Comparison of ENCODE assay signal across 7 mouse cellular contexts in the genomic region with DNA sequence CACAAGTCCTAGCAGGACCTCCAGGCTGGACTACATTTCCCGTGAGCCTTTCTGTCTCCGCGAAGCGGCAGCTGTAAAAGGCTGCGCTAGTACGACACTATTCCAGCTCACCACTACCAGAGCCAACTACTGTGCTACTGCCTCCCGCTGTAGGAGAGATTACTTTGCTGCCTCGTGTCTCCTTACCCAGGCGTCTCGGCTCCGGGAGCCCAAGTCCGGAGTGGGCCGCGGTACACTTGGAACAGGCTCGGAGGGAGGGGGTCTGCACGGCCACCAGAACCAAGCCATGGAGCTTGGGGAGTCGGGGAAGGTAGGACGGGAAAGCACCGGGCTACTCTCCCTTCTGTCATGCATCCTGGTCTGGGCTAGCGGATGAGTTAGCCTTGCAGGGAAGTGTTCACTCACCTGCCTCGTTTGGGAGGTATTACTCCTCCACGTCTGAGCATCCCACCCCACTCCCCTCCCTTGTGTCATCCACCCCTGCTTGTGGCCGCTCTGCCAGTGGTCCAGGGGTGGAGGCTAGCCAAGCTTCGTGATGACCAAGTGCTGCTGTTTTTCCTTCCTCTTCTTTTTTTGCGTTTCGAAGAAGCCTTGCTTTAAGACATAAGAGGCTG. TPM values are rescaled to one million over a fixed set of nuclear protein-coding genes. Genes with fewer than 3 reads are reported as not detected.
A peak's percentile ranks its signal among the peaks of the same experiment; 100 is the strongest.
DNase-seq lines count a peak whose midpoint lies in the region; ATAC-seq lines count a peak whose summit lies in the region.

No protein-coding gene starts in this region.

- H3K9me3 ChIP-seq in intestine, embryonic 16.5 days (ENCODE audit: control insufficient read depth, low read length), result no peaks in the 10 kb centered on the region

- H3K27me3 ChIP-seq in intestine, embryonic 16.5 days (replicated peaks; ENCODE audit: control insufficient read depth, insufficient read depth, low read length), result no peaks in the 10 kb centered on the region

- peak overlapping the region; percentile 66 for H3K4me2 ChIP-seq in intestine, embryonic 16.5 days (ENCODE audit: low read depth, low read length)

- peak overlapping the region; percentile 77 for H3K9ac ChIP-seq in intestine, embryonic 16.5 days (ENCODE audit: low read depth, low read length)

- H3K4me3 ChIP-seq in intestine, embryonic 16.5 days (ENCODE audit: low read length), result peak overlapping the region; percentile 73

- intact Hi-C loops in left cerebral cortex, postnatal 25 days (cut with DNase I), result loop anchor here (2.0 to 10.0 kb wide), 2 partner anchors 60 to 330 kb away; partner anchors contain the start of gene Zfp467

- peak; percentile 87 for DNase-seq in adrenal gland, postnatal 10 days
- DNase-seq in embryo, embryonic 9.5 days (ENCODE audit: extremely low spot score), result peak; percentile 78
- DNase-seq in gonadal fat pad, adult 2 months (ENCODE audit: low read depth), result peak; percentile 40
- peak; percentile 80 to 90 for DNase-seq in left cerebral cortex, postnatal 25 days (ENCODE audit: low spot score in 2 of 2)
- DNase-seq in mesoderm, embryonic 11.5 days (ENCODE audit: low read depth, low spot score), result peak; percentile 78
- DNase-seq in right cerebral cortex, postnatal 36 days (ENCODE audit: low spot score in 2 of 2), result peak; percentile 67 to 81

- under 1% methylated on average over 25 of the region's 26 CpGs for WGBS in intestine, embryonic 16.5 days

- ATAC-seq in intestine, embryonic 16.5 days, result peak; percentile 97

- peaks cover 3% of the 10 kb centered on the region; the same call in 1 of the 2 replicates for H3K4me1 ChIP-seq in intestine, embryonic 16.5 days (ENCODE audit: control insufficient read depth, insufficient read depth, low read length)

- H3K27ac ChIP-seq in intestine, embryonic 16.5 days (ENCODE audit: low read length), result peak overlapping the region; percentile 68

- H3K36me3 ChIP-seq in intestine, embryonic 16.5 days (ENCODE audit: control insufficient read depth, insufficient read depth, low read length), result no peaks in the 10 kb centered on the region

RNA-seq across cellular contexts. Expression of gene Atp6v0e2, which starts 33.1 kb away (rescaled TPM):
- total RNA-seq in adrenal gland, postnatal 10 days (2021), result 10 to 100 TPM; 35.9 to 42.8 TPM
- 83.1 and 86.2 TPM in 2 replicates for polyA plus RNA-seq in gonadal fat pad, adult 2 months (2012; rRNA removed)
- 25.1 and 26.0 TPM in 2 replicates for polyA plus RNA-seq in intestine, embryonic 16.5 days (2015; fragmentation: Nextera tagmentation; extraction: Ambion mirVana)
- total RNA-seq in left cerebral cortex, postnatal 25 days (2021), result 100 to 1,000 TPM; 458 to 480 TPM

RNA-seq across cellular contexts. Expression of gene Lrrc61, which starts 50.2 kb away (rescaled TPM):
- total RNA-seq in adrenal gland, postnatal 10 days (2021), result 10 to 100 TPM; 25.1 to 27.3 TPM
- 29.5 and 36.8 TPM in 2 replicates for polyA plus RNA-seq in gonadal fat pad, adult 2 months (2012; rRNA removed)
- 10.4 and 12.5 TPM in 2 replicates for polyA plus RNA-seq in intestine, embryonic 16.5 days (2015; fragmentation: Nextera tagmentation; extraction: Ambion mirVana)
- total RNA-seq in left cerebral cortex, postnatal 25 days (2021), result 10 to 100 TPM; 31.3 to 33.3 TPM

RNA-seq across cellular contexts. Expression of gene Sspo, which starts 56.3 kb away (rescaled TPM):
- 1 to 10 TPM; 1.5 to 2.9 TPM for total RNA-seq in adrenal gland, postnatal 10 days (2021)
- 0.66 and 1.5 TPM in 2 replicates for polyA plus RNA-seq in gonadal fat pad, adult 2 months (2012; rRNA removed)
- 0.38 and 0.73 TPM in 2 replicates for polyA plus RNA-seq in intestine, embryonic 16.5 days (2015; fragmentation: Nextera tagmentation; extraction: Ambion mirVana)
- 1 to 10 TPM in 1 of 2 experiments, under 1 TPM in 1; 0.80 to 1.2 TPM for total RNA-seq in left cerebral cortex, postnatal 25 days (2021)

RNA-seq across cellular contexts. Expression of gene Zfp467, which starts 58.7 kb away (rescaled TPM):
- total RNA-seq in adrenal gland, postnatal 10 days (2021), result 10 to 100 TPM; 33.2 to 50.2 TPM
- 18.0 and 22.4 TPM in 2 replicates for polyA plus RNA-seq in gonadal fat pad, adult 2 months (2012; rRNA removed)
- polyA plus RNA-seq in intestine, embryonic 16.5 days (2015; fragmentation: Nextera tagmentation; extraction: Ambion mirVana), result 17.3 and 17.8 TPM in 2 replicates
- total RNA-seq in left cerebral cortex, postnatal 25 days (2021), result 10 to 100 TPM; 21.7 to 33.1 TPM

Comparison
In these comparisons a context has a peak if more than half of its experiments do, and no peak if none do; other contexts are left out.
1. Peak in every context shown above with its lines: DNase-seq, ATAC-seq, H3K4me3 ChIP-seq and H3K27ac ChIP-seq.
2. RNA of gene Atp6v0e2, which starts 33.1 kb away (total RNA-seq): 458 to 480 TPM in left cerebral cortex, postnatal 25 days; 35.9 to 42.8 TPM in adrenal gland, postnatal 10 days; every median in the first group is over 10 times any median in the second.